In genomic region chr12:54999016-54999690, GRCm38 (mm10) we compare ENCODE assay signal across 9 mouse cellular contexts. TPM values are rescaled to one million over a fixed set of nuclear protein-coding genes. Genes with fewer than 3 reads are reported as not detected.
A peak's percentile ranks its signal among the peaks of the same experiment; 100 is the strongest.
DNase-seq lines count a peak whose midpoint lies in the region; ATAC-seq and TF ChIP-seq lines count a peak whose summit lies in the region.
"Had no signal": no experiment of that assay in that cellular context is flagged by ENCODE, and none has a peak within 500 bp of the region (broad histone marks: within the 10 kb centered on the region; RNA-seq: fewer than 3 reads in every experiment).

No protein-coding gene starts in this region.

- in situ Hi-C loops in CH12.LX (cut with MboI; ENCODE audit: low pct_ligation_motif_present, low pct_unique_long_range_greater_than_20kb, low sequenced_read_pairs), result no loop called here

- ATAC-seq in neutrophil, adult 5-6 weeks (ENCODE audit: extremely low read depth, insufficient number of reproducible peaks, low FRiP score, poor library complexity, severe bottlenecking), result peak; percentile 97
- no peak for ATAC-seq in hindbrain, embryonic 11.5 days (ENCODE audit: low FRiP score)

- no peaks in the 10 kb centered on the region for H3K9me3 ChIP-seq in CH12.LX (replicated peaks; ENCODE audit: low read length)
- H3K9me3 ChIP-seq in midbrain, embryonic 10.5 days (replicated peaks), result no peaks in the 10 kb centered on the region
- no peaks in the 10 kb centered on the region for H3K9me3 ChIP-seq in hindbrain, embryonic 11.5 days (ENCODE audit: control insufficient read depth, low read length)
- H3K9me3 ChIP-seq: embryonic facial prominence, embryonic 12.5 days had no signal

- TF ChIP-seq POLR2A in CH12.LX (IDR thresholded peaks at IDR 0.05; ENCODE audit: low read depth, low read length), result peak; percentile 64
- no peak for TF ChIP-seq POLR2A in bone marrow, adult 2 months (IDR thresholded peaks at IDR 0.05; ENCODE audit: borderline replicate concordance, control insufficient read depth, low read depth, low read length)

- no peak for TF ChIP-seq RAD21 in CH12.LX (IDR thresholded peaks at IDR 0.05; ENCODE audit: low read depth, low read length)

- H3K36me3 ChIP-seq in CH12.LX (replicated peaks in 1 of 2; ENCODE audit: control insufficient read depth in 1 of 2, insufficient read depth in 1 of 2, low read length in 1 of 2), result no peaks in the 10 kb centered on the region
- H3K36me3 ChIP-seq in midbrain, embryonic 10.5 days, result no peaks in the 10 kb centered on the region
- no peaks in the 10 kb centered on the region for H3K36me3 ChIP-seq in hindbrain, embryonic 11.5 days (ENCODE audit: control insufficient read depth, insufficient read depth, low read length)
- H3K36me3 ChIP-seq: embryonic facial prominence, embryonic 12.5 days had no signal

- no peak overlapping the region for H3K4me3 ChIP-seq in CH12.LX (replicated peaks in 1 of 3; ENCODE audit: low read depth in 2 of 3, low read length in 2 of 3, poor library complexity in 1 of 3)
- peak overlapping the region; percentile 1 for H3K4me3 ChIP-seq in bone marrow, adult 2 months (replicated peaks; ENCODE audit: control insufficient read depth, low read depth, low read length)
- no peak overlapping the region for H3K4me3 ChIP-seq in midbrain, embryonic 10.5 days
- no peak overlapping the region for H3K4me3 ChIP-seq in hindbrain, embryonic 11.5 days (ENCODE audit: low read depth, low read length)
- H3K4me3 ChIP-seq: embryonic facial prominence, embryonic 12.5 days had no signal

- peaks cover 10 to 33% of the 10 kb centered on the region in 2 experiments for H3K4me1 ChIP-seq in CH12.LX (ENCODE audit: control insufficient read depth in 1 of 2, insufficient read depth in 2 of 2)
- peaks cover 5% of the 10 kb centered on the region for H3K4me1 ChIP-seq in bone marrow, adult 2 months (ENCODE audit: control insufficient read depth, insufficient read depth, low read length)
- H3K4me1 ChIP-seq in midbrain, embryonic 10.5 days, result no peaks in the 10 kb centered on the region
- H3K4me1 ChIP-seq in hindbrain, embryonic 11.5 days (replicated peaks; ENCODE audit: control insufficient read depth, insufficient read depth, low read length), result no peaks in the 10 kb centered on the region
- H3K4me1 ChIP-seq: embryonic facial prominence, embryonic 12.5 days had no signal

- peak overlapping the region; percentile 27; the same call in 1 of the 2 replicates for H3K9ac ChIP-seq in CH12.LX (ENCODE audit: insufficient read depth, low read depth)
- no peak overlapping the region for H3K9ac ChIP-seq in hindbrain, embryonic 11.5 days (ENCODE audit: low read depth, low read length)
- H3K9ac ChIP-seq: embryonic facial prominence, embryonic 12.5 days had no signal

- H3K27me3 ChIP-seq in CH12.LX (replicated peaks), result no peaks in the 10 kb centered on the region
- no peaks in the 10 kb centered on the region for H3K27me3 ChIP-seq in midbrain, embryonic 10.5 days (ENCODE audit: low read depth, poor library complexity, severe bottlenecking)
- H3K27me3 ChIP-seq in hindbrain, embryonic 11.5 days (ENCODE audit: control insufficient read depth, insufficient read depth, low read length), result no peaks in the 10 kb centered on the region
- H3K27me3 ChIP-seq: embryonic facial prominence, embryonic 12.5 days had no signal

- DNase-seq in CH12.LX (ENCODE audit: extremely low read depth), result no peak
- DNase-seq in liver, result peak; percentile 40
- DNase-seq in frontal cortex, postnatal 25 days (ENCODE audit: low spot score in 2 of 2), result no peak
- no peak for DNase-seq in midbrain, embryonic 10.5 days (ENCODE audit: low spot score)
- DNase-seq in hindbrain, embryonic 11.5 days (ENCODE audit: low spot score), result no peak

- TF ChIP-seq EP300 in CH12.LX (IDR thresholded peaks at IDR 0.05; ENCODE audit: low read length), result no peak

- WGBS in bone marrow, adult 2 months, result 4% methylated on average over 14 of the region's 14 CpGs
- whole genome bisulfite sequencing in midbrain, embryonic 10.5 days, result 82% methylated on average over 14 of the region's 14 CpGs
- WGBS in hindbrain, embryonic 11.5 days, result 80% methylated on average over 14 of the region's 14 CpGs

- dilution Hi-C loops in CH12.LX (cut with MboI; ENCODE audit: extremely low pct_ligation_motif_present, extremely low pct_unique_long_range_greater_than_20kb, low sequenced_read_pairs), result no loop called here

- TF ChIP-seq CTCF in CH12.LX (conservative IDR thresholded peaks at IDR 0.05 in 1 of 2, IDR thresholded peaks at IDR 0.05 in 1 of 2; ENCODE audit: low read depth in 2 of 2, low read length in 2 of 2), result no peak
- TF ChIP-seq CTCF in bone marrow, adult 2 months (IDR thresholded peaks at IDR 0.05; ENCODE audit: control insufficient read depth, insufficient read depth, low read length), result peak; percentile 4; the same call in 1 of the 2 replicates

- H3K27ac ChIP-seq in CH12.LX (ENCODE audit: insufficient read depth, low read depth), result no peak overlapping the region
- peak overlapping the region; percentile 61 for H3K27ac ChIP-seq in bone marrow, adult 2 months (ENCODE audit: control insufficient read depth, insufficient read depth, low read depth, low read length, poor library complexity)
- H3K27ac ChIP-seq in midbrain, embryonic 10.5 days (replicated peaks), result no peak overlapping the region
- H3K27ac ChIP-seq in hindbrain, embryonic 11.5 days (ENCODE audit: low read depth, low read length), result no peak overlapping the region
- H3K27ac ChIP-seq: embryonic facial prominence, embryonic 12.5 days had no signal

- H3K4me2 ChIP-seq in CH12.LX (ENCODE audit: insufficient read depth, low read depth, poor library complexity, severe bottlenecking), result no peak overlapping the region; the same call in 1 of the 2 replicates
- no peak overlapping the region for H3K4me2 ChIP-seq in hindbrain, embryonic 11.5 days (replicated peaks; ENCODE audit: low read depth, low read length)
- H3K4me2 ChIP-seq: embryonic facial prominence, embryonic 12.5 days had no signal

- no peaks in the 10 kb centered on the region for H3K79me2 ChIP-seq in CH12.LX (replicated peaks; ENCODE audit: control insufficient read depth, extremely low read depth, insufficient read depth, poor library complexity, severe bottlenecking)

TF ChIP-seq in CH12.LX, 34 proteins besides CTCF, POLR2A, EP300 and RAD21 (continues in another document):
- TF ChIP-seq NRF1 (IDR thresholded peaks at IDR 0.05; ENCODE audit: low read depth, low read length), result peak; percentile 40; the same call in 1 of the 2 replicates
- TF ChIP-seq USF2 (conservative IDR thresholded peaks at IDR 0.05; ENCODE audit: low read depth, low read length), result no peak
- no peak for TF ChIP-seq CHD1 (IDR thresholded peaks at IDR 0.05; ENCODE audit: low read depth, low read length)
- TF ChIP-seq TCF12 (IDR thresholded peaks at IDR 0.05; ENCODE audit: low read depth, low read length), result peak; percentile 46; the same call in 1 of the 2 replicates
- no peak for TF ChIP-seq RCOR1 (conservative IDR thresholded peaks at IDR 0.05; ENCODE audit: low read depth, low read length)
- TF ChIP-seq HCFC1 (IDR thresholded peaks at IDR 0.05; ENCODE audit: low read depth, low read length), result peak; percentile 45; the same call in 1 of the 2 replicates
- TF ChIP-seq MEF2A (IDR thresholded peaks at IDR 0.05; ENCODE audit: borderline replicate concordance, low read depth, low read length), result no peak
- TF ChIP-seq JUN (IDR thresholded peaks at IDR 0.05; ENCODE audit: insufficient read depth, low read depth, low read length), result no peak; the same call in 1 of the 2 replicates
- no peak for TF ChIP-seq MAFK (IDR thresholded peaks at IDR 0.05; ENCODE audit: insufficient replicate concordance, low read length)
- TF ChIP-seq ETS1 (conservative IDR thresholded peaks at IDR 0.05; ENCODE audit: low read depth, low read length), result 0 out of 2 replicates have a peak, but pooled peaks have one; percentile 11
- no peak for TF ChIP-seq KAT2A (IDR thresholded peaks at IDR 0.05; ENCODE audit: insufficient replicate concordance, low read length)
- no peak for TF ChIP-seq UBTF (IDR thresholded peaks at IDR 0.05; ENCODE audit: low read depth, low read length)
- TF ChIP-seq USF1 (IDR thresholded peaks at IDR 0.05; ENCODE audit: low read depth, low read length), result no peak
- TF ChIP-seq MXI1 (IDR thresholded peaks at IDR 0.05; ENCODE audit: low read depth, low read length), result peak; percentile 56; the same call in 1 of the 2 replicates
- no peak for TF ChIP-seq SMC3 (IDR thresholded peaks at IDR 0.05; ENCODE audit: low read depth, low read length)
- TF ChIP-seq MAX (IDR thresholded peaks at IDR 0.05; ENCODE audit: low read length), result peak; percentile 73
- peak; percentile 72 for TF ChIP-seq ELF1 (IDR thresholded peaks at IDR 0.05; ENCODE audit: low read depth, low read length)
- no peak for TF ChIP-seq JUND (conservative IDR thresholded peaks at IDR 0.05; ENCODE audit: low read depth, low read length)
- TF ChIP-seq POLR2AphosphoS2 (IDR thresholded peaks at IDR 0.05; ENCODE audit: low read depth, low read length), result no peak
- TF ChIP-seq PAX5 (IDR thresholded peaks at IDR 0.05; ENCODE audit: low read length), result no peak
- TF ChIP-seq MYC (IDR thresholded peaks at IDR 0.05; ENCODE audit: low read depth, low read length), result peak; percentile 83
- TF ChIP-seq TBP (conservative IDR thresholded peaks at IDR 0.05; ENCODE audit: low read depth, low read length), result no peak
- TF ChIP-seq BHLHE40 (IDR thresholded peaks at IDR 0.05; ENCODE audit: low read depth, low read length), result peak; percentile 17; the same call in 1 of the 2 replicates
- TF ChIP-seq ZC3H11A (IDR thresholded peaks at IDR 0.05; ENCODE audit: low read depth, low read length), result no peak

RNA-seq across cellular contexts. Expression of gene Gm20403, which starts 12.8 kb away (rescaled TPM):
- total RNA-seq in CH12.LX (2012; rRNA removed) (not detected in 2 replicates), CH12.LX (2014; rRNA removed) (not detected in 2 replicates)
- polyA plus RNA-seq in CH12.LX (2012; ENCODE audit: insufficient read length, low read depth), result not detected in 2 replicates
- not detected in 2 replicates for polyA plus RNA-seq in bone marrow, adult 2 months (2011; ENCODE audit: insufficient read depth, insufficient read length, low replicate concordance, missing spikeins)
- total RNA-seq in neutrophil, adult 5-6 weeks (2017), result not detected in 2 replicates
- polyA plus RNA-seq in midbrain, embryonic 10.5 days (2016; fragmentation: Nextera tagmentation; extraction: Ambion mirVana), result not detected in 2 replicates
- not detected in 2 replicates for polyA plus RNA-seq in hindbrain, embryonic 11.5 days (2014; fragmentation: Nextera tagmentation; extraction: Ambion mirVana)
- total RNA-seq: layer of hippocampus, postnatal 36 days had no signal
- polyA plus RNA-seq: embryonic facial prominence, embryonic 12.5 days had no signal

RNA-seq across cellular contexts. Expression of gene Baz1a, which starts 15.0 kb away (rescaled TPM):
- total RNA-seq in CH12.LX (2012; rRNA removed) (41.7 and 51.2 TPM in 2 replicates), CH12.LX (2014; rRNA removed) (89.0 and 95.0 TPM in 2 replicates)
- polyA plus RNA-seq in CH12.LX (2012; ENCODE audit: insufficient read length, low read depth), result 55.6 and 56.0 TPM in 2 replicates
- 34.0 and 40.3 TPM in 2 replicates for polyA plus RNA-seq in bone marrow, adult 2 months (2011; ENCODE audit: insufficient read depth, insufficient read length, low replicate concordance, missing spikeins)
- 143 and 145 TPM in 2 replicates for total RNA-seq in neutrophil, adult 5-6 weeks (2017)
- 30.9 and 34.8 TPM in 2 replicates for polyA plus RNA-seq in midbrain, embryonic 10.5 days (2016; fragmentation: Nextera tagmentation; extraction: Ambion mirVana)
- 29.0 and 42.1 TPM in 2 replicates for polyA plus RNA-seq in hindbrain, embryonic 11.5 days (2014; fragmentation: Nextera tagmentation; extraction: Ambion mirVana)
